9 mouse cellular contexts compared by ENCODE assay signal in the genomic region with DNA sequence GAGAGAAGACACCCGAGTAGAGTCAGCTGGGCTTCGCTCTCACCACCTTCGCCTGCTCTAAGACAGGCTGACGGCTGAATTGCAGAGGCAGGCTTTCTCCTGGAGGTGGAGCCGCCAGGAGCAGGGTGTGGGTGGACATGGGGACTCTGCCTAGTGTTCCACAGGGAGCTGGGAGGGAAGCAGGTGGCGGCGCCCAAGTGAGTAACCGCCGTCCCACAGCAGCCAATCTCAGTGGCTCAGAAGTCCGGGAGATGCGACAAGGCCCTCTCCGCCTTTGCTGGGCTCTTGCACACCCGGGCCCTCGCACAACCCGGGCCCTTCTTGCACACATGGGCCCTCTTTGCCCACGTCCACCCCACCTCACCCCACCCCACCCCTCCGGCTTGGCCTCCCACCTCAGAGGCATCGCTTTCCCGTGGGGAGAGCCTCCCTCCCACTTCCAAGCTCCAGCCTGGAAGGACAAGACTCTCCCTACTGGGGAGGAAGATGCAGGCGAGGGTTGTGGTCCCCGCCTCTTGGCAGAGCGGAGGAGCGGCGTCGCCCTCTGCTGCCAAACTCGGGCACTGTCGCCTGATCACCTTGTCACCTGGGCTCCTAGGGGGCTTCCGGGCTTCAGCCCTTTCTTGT. TPM values are rescaled to one million over a fixed set of nuclear protein-coding genes. Genes with fewer than 3 reads are reported as not detected.
A peak's percentile ranks its signal among the peaks of the same experiment; 100 is the strongest.
DNase-seq lines count a peak whose midpoint lies in the region; ATAC-seq and TF ChIP-seq lines count a peak whose summit lies in the region.
"Had no signal": no experiment of that assay in that cellular context is flagged by ENCODE, and none has a peak within 500 bp of the region (broad histone marks: within the 10 kb centered on the region; RNA-seq: fewer than 3 reads in every experiment).

No protein-coding gene starts in this region.

- peak; percentile 64 for DNase-seq in gastrocnemius, postnatal 14 days
- no peak for DNase-seq in gastrocnemius, postnatal 10 days
- peak; percentile 74 for DNase-seq in adrenal gland, postnatal 10 days
- peak; percentile 70 for DNase-seq in midbrain, postnatal 0 days (ENCODE audit: low spot score)
- peak; percentile 85 for DNase-seq in thymus, adult 2 months

- ATAC-seq in embryonic facial prominence, embryonic 15.5 days (ENCODE audit: insufficient number of reproducible peaks, low FRiP score, low TSS enrichment, low read depth), result no peak
- peak; percentile 48 for ATAC-seq in hindbrain, embryonic 16.5 days
- ATAC-seq in limb, embryonic 13.5 days (ENCODE audit: low FRiP score, low read depth), result 0 out of 2 replicates have a peak, but pooled peaks have one; percentile 31
- peak; percentile 48; the same call in 1 of the 2 replicates for ATAC-seq in midbrain, postnatal 0 days (ENCODE audit: low FRiP score)

- intact Hi-C loops in gastrocnemius, postnatal 14 days (cut with DNase I; ENCODE audit: low total_unique reads), result no loop called here

- peak overlapping the region; percentile 55 for H3K4me2 ChIP-seq in embryonic facial prominence, embryonic 15.5 days (replicated peaks)
- H3K4me2 ChIP-seq in hindbrain, embryonic 16.5 days (ENCODE audit: low read length), result peak overlapping the region; percentile 65
- peak overlapping the region; percentile 67 for H3K4me2 ChIP-seq in limb, embryonic 13.5 days (replicated peaks)
- peak overlapping the region; percentile 37 for H3K4me2 ChIP-seq in midbrain, postnatal 0 days (ENCODE audit: low read depth, low read length, poor library complexity, severe bottlenecking)

- 6% methylated on average over 28 of the region's 28 CpGs for WGBS in embryonic facial prominence, embryonic 15.5 days
- 3% methylated on average over 28 of the region's 28 CpGs for WGBS in hindbrain, embryonic 16.5 days
- WGBS in limb, embryonic 13.5 days, result 5% methylated on average over 28 of the region's 28 CpGs
- WGBS in midbrain, postnatal 0 days, result 6% methylated on average over 28 of the region's 28 CpGs
- WGBS in thymus, adult 2 months, result 26% methylated on average over 28 of the region's 28 CpGs

- no peaks in the 10 kb centered on the region for H3K36me3 ChIP-seq in embryonic facial prominence, embryonic 15.5 days
- H3K36me3 ChIP-seq in hindbrain, embryonic 16.5 days (ENCODE audit: control insufficient read depth, insufficient read depth, low read length), result no peaks in the 10 kb centered on the region
- no peaks in the 10 kb centered on the region for H3K36me3 ChIP-seq in limb, embryonic 13.5 days
- H3K36me3 ChIP-seq in midbrain, postnatal 0 days (ENCODE audit: insufficient read depth, low read length), result no peaks in the 10 kb centered on the region
- no peaks in the 10 kb centered on the region for H3K36me3 ChIP-seq in thymus, adult 2 months (ENCODE audit: control insufficient read depth, insufficient read depth, low read length)

- H3K27ac ChIP-seq in embryonic facial prominence, embryonic 15.5 days (replicated peaks), result peak overlapping the region; percentile 60; the same call in 1 of the 2 replicates
- no peak overlapping the region for H3K27ac ChIP-seq in hindbrain, embryonic 16.5 days (ENCODE audit: low read depth, low read length)
- H3K27ac ChIP-seq in limb, embryonic 13.5 days, result no peak overlapping the region
- H3K27ac ChIP-seq in midbrain, postnatal 0 days (ENCODE audit: low read depth, low read length), result no peak overlapping the region
- no peak overlapping the region for H3K27ac ChIP-seq in thymus, adult 2 months (ENCODE audit: control insufficient read depth, insufficient read depth, low read length)
- H3K27ac ChIP-seq: macrophage had no signal

- no peak for TF ChIP-seq POLR2A in thymus, adult 2 months (IDR thresholded peaks at IDR 0.05; ENCODE audit: control insufficient read depth, extremely low read depth, insufficient read depth, low read length, poor library complexity)

- H3K4me1 ChIP-seq in embryonic facial prominence, embryonic 15.5 days, result peaks cover 45% of the 10 kb centered on the region
- peaks cover 12% of the 10 kb centered on the region for H3K4me1 ChIP-seq in hindbrain, embryonic 16.5 days (ENCODE audit: control insufficient read depth, insufficient read depth, low read depth, low read length)
- H3K4me1 ChIP-seq in limb, embryonic 13.5 days, result peaks cover 47% of the 10 kb centered on the region
- no peaks in the 10 kb centered on the region; the same call in 1 of the 2 replicates for H3K4me1 ChIP-seq in midbrain, postnatal 0 days (ENCODE audit: insufficient read depth, low read length)
- peaks cover 29% of the 10 kb centered on the region for H3K4me1 ChIP-seq in thymus, adult 2 months (replicated peaks; ENCODE audit: control insufficient read depth, insufficient read depth, low read length)

- TF ChIP-seq CTCF in midbrain, postnatal 0 days (IDR thresholded peaks at IDR 0.05), result peak; percentile 75
- peak; percentile 81; the same call in 1 of the 2 replicates for TF ChIP-seq CTCF in thymus, adult 2 months (IDR thresholded peaks at IDR 0.05; ENCODE audit: borderline replicate concordance, control insufficient read depth, extremely low read depth, insufficient read depth, low read length, poor library complexity)

- H3K4me3 ChIP-seq in embryonic facial prominence, embryonic 15.5 days (replicated peaks), result peak overlapping the region; percentile 26
- H3K4me3 ChIP-seq in hindbrain, embryonic 16.5 days (ENCODE audit: low read length), result peak overlapping the region; percentile 33
- H3K4me3 ChIP-seq in limb, embryonic 13.5 days, result peak overlapping the region; percentile 35
- H3K4me3 ChIP-seq in midbrain, postnatal 0 days (ENCODE audit: low read depth, low read length), result peak overlapping the region; percentile 21
- no peak overlapping the region for H3K4me3 ChIP-seq in thymus, adult 2 months (ENCODE audit: control insufficient read depth, insufficient read depth, low read length)

- no peaks in the 10 kb centered on the region for H3K27me3 ChIP-seq in embryonic facial prominence, embryonic 15.5 days
- H3K27me3 ChIP-seq in hindbrain, embryonic 16.5 days (replicated peaks; ENCODE audit: control insufficient read depth, insufficient read depth, low read length), result no peaks in the 10 kb centered on the region; the same call in 1 of the 2 replicates
- peaks cover 8% of the 10 kb centered on the region; the same call in 1 of the 2 replicates for H3K27me3 ChIP-seq in limb, embryonic 13.5 days
- H3K27me3 ChIP-seq in midbrain, postnatal 0 days (ENCODE audit: insufficient read depth, low read length), result no peaks in the 10 kb centered on the region
- no peaks in the 10 kb centered on the region for H3K27me3 ChIP-seq in thymus, adult 2 months (ENCODE audit: control insufficient read depth, insufficient read depth, low read length)

- peak overlapping the region; percentile 7; the same call in 1 of the 2 replicates for H3K9ac ChIP-seq in embryonic facial prominence, embryonic 15.5 days
- peak overlapping the region; percentile 63 for H3K9ac ChIP-seq in hindbrain, embryonic 16.5 days (ENCODE audit: low read depth, low read length)
- H3K9ac ChIP-seq in limb, embryonic 13.5 days, result 0 out of 2 replicates have a peak overlapping the region, but pooled peaks have one; percentile 25
- H3K9ac ChIP-seq in midbrain, postnatal 0 days (replicated peaks; ENCODE audit: low read length, poor library complexity, severe bottlenecking), result peak overlapping the region; percentile 29; the same call in 1 of the 2 replicates

- H3K9me3 ChIP-seq in embryonic facial prominence, embryonic 15.5 days (replicated peaks), result no peaks in the 10 kb centered on the region
- H3K9me3 ChIP-seq in hindbrain, embryonic 16.5 days (ENCODE audit: control insufficient read depth, low read length), result no peaks in the 10 kb centered on the region
- no peaks in the 10 kb centered on the region for H3K9me3 ChIP-seq in limb, embryonic 13.5 days
- H3K9me3 ChIP-seq in midbrain, postnatal 0 days (ENCODE audit: low read length), result no peaks in the 10 kb centered on the region

RNA-seq across cellular contexts. Expression of a gene that starts 15.0 kb away (rescaled TPM):
- total RNA-seq in gastrocnemius, postnatal 14 days (2021), result 1 to 10 TPM; 8.3 to 9.4 TPM
- total RNA-seq in gastrocnemius, postnatal 10 days (2021), result 10 to 100 TPM in 1 of 2 experiments, 1 to 10 TPM in 1; 9.0 to 11.5 TPM
- 10 to 100 TPM; 16.4 to 24.0 TPM for total RNA-seq in adrenal gland, postnatal 10 days (2021)
- polyA plus RNA-seq in embryonic facial prominence, embryonic 15.5 days (2015; fragmentation: Nextera tagmentation; extraction: Ambion mirVana), result 11.4 and 15.1 TPM in 2 replicates
- polyA plus RNA-seq in hindbrain, embryonic 16.5 days (2015; fragmentation: Nextera tagmentation; extraction: Ambion mirVana), result 1.1 and 1.7 TPM in 2 replicates
- 5.7 and 6.0 TPM in 2 replicates for polyA plus RNA-seq in limb, embryonic 13.5 days (2015; fragmentation: Nextera tagmentation; extraction: Ambion mirVana)
- total RNA-seq in midbrain, postnatal 0 days (2014; rRNA removed), result 6.3 and 7.7 TPM in 2 replicates
- polyA plus RNA-seq in midbrain, postnatal 0 days (2015; fragmentation: Nextera tagmentation; extraction: Ambion mirVana), result 1.8 and 1.9 TPM in 2 replicates
- 10.2 and 15.4 TPM in 2 replicates for polyA plus RNA-seq in thymus, adult 2 months (2012; rRNA removed)

RNA-seq across cellular contexts. Expression of a gene that starts 15.1 kb away (rescaled TPM):
- total RNA-seq in gastrocnemius, postnatal 14 days (2021), result 10 to 100 TPM; 30.5 to 49.0 TPM
- 10 to 100 TPM; 22.5 to 23.1 TPM for total RNA-seq in gastrocnemius, postnatal 10 days (2021)
- 100 to 1,000 TPM in 1 of 2 experiments, 10 to 100 TPM in 1; 95.8 to 589 TPM for total RNA-seq in adrenal gland, postnatal 10 days (2021)
- polyA plus RNA-seq in embryonic facial prominence, embryonic 15.5 days (2015; fragmentation: Nextera tagmentation; extraction: Ambion mirVana), result 16.0 and 16.4 TPM in 2 replicates
- 6.8 and 7.2 TPM in 2 replicates for polyA plus RNA-seq in hindbrain, embryonic 16.5 days (2015; fragmentation: Nextera tagmentation; extraction: Ambion mirVana)
- 10.0 and 10.3 TPM in 2 replicates for polyA plus RNA-seq in limb, embryonic 13.5 days (2015; fragmentation: Nextera tagmentation; extraction: Ambion mirVana)
- total RNA-seq in midbrain, postnatal 0 days (2014; rRNA removed), result 6.9 and 7.7 TPM in 2 replicates
- polyA plus RNA-seq in midbrain, postnatal 0 days (2015; fragmentation: Nextera tagmentation; extraction: Ambion mirVana), result 6.9 and 7.0 TPM in 2 replicates
- polyA plus RNA-seq in thymus, adult 2 months (2012; rRNA removed), result 164 TPM in 2 replicates

RNA-seq across cellular contexts. Expression of a gene that starts 45.1 kb away (rescaled TPM):
- total RNA-seq in gastrocnemius, postnatal 14 days (2021), result 10 to 100 TPM; 27.7 to 35.0 TPM
- total RNA-seq in gastrocnemius, postnatal 10 days (2021), result 10 to 100 TPM; 24.4 to 27.2 TPM
- 100 to 1,000 TPM in 1 of 2 experiments, 10 to 100 TPM in 1; 36.6 to 103 TPM for total RNA-seq in adrenal gland, postnatal 10 days (2021)
- polyA plus RNA-seq in embryonic facial prominence, embryonic 15.5 days (2015; fragmentation: Nextera tagmentation; extraction: Ambion mirVana), result 69.9 and 71.9 TPM in 2 replicates
- 79.6 and 81.3 TPM in 2 replicates for polyA plus RNA-seq in hindbrain, embryonic 16.5 days (2015; fragmentation: Nextera tagmentation; extraction: Ambion mirVana)
- polyA plus RNA-seq in limb, embryonic 13.5 days (2015; fragmentation: Nextera tagmentation; extraction: Ambion mirVana), result 64.1 and 70.4 TPM in 2 replicates
- 33.5 and 61.1 TPM in 2 replicates for total RNA-seq in midbrain, postnatal 0 days (2014; rRNA removed)
- polyA plus RNA-seq in midbrain, postnatal 0 days (2015; fragmentation: Nextera tagmentation; extraction: Ambion mirVana), result 74.2 and 75.6 TPM in 2 replicates
- polyA plus RNA-seq in thymus, adult 2 months (2012; rRNA removed), result 68.5 and 75.2 TPM in 2 replicates

RNA-seq across cellular contexts. Expression of a gene that starts 54.0 kb away (rescaled TPM):
- under 1 TPM; 0.22 to 0.29 TPM for total RNA-seq in gastrocnemius, postnatal 14 days (2021)
- under 1 TPM; 0.54 to 0.77 TPM for total RNA-seq in gastrocnemius, postnatal 10 days (2021)
- 1 to 10 TPM; 1.0 to 2.4 TPM for total RNA-seq in adrenal gland, postnatal 10 days (2021)
- polyA plus RNA-seq in embryonic facial prominence, embryonic 15.5 days (2015; fragmentation: Nextera tagmentation; extraction: Ambion mirVana), result 1.3 and 1.5 TPM in 2 replicates
- polyA plus RNA-seq in hindbrain, embryonic 16.5 days (2015; fragmentation: Nextera tagmentation; extraction: Ambion mirVana), result 0.13 and 0.21 TPM in 2 replicates
- 1.5 and 1.9 TPM in 2 replicates for polyA plus RNA-seq in limb, embryonic 13.5 days (2015; fragmentation: Nextera tagmentation; extraction: Ambion mirVana)
- not detected in 2 replicates for total RNA-seq in midbrain, postnatal 0 days (2014; rRNA removed)
- polyA plus RNA-seq in midbrain, postnatal 0 days (2015; fragmentation: Nextera tagmentation; extraction: Ambion mirVana), result 0.22 and 0.33 TPM in 2 replicates
- 0.55 and 0.88 TPM in 2 replicates for polyA plus RNA-seq in thymus, adult 2 months (2012; rRNA removed)
- polyA plus RNA-seq: macrophage had no signal

Comparison
In these comparisons a context has a peak if more than half of its experiments do, and no peak if none do; other contexts are left out.
1. H3K9ac ChIP-seq: peak in every context shown above with its lines; median percentile 63 in hindbrain, embryonic 16.5 days; 29 in midbrain, postnatal 0 days; 25 in limb, embryonic 13.5 days; 7 in embryonic facial prominence, embryonic 15.5 days.